Mouse (Mus musculus): ENCODE measurements around the gene Cecr2.

DNA sequence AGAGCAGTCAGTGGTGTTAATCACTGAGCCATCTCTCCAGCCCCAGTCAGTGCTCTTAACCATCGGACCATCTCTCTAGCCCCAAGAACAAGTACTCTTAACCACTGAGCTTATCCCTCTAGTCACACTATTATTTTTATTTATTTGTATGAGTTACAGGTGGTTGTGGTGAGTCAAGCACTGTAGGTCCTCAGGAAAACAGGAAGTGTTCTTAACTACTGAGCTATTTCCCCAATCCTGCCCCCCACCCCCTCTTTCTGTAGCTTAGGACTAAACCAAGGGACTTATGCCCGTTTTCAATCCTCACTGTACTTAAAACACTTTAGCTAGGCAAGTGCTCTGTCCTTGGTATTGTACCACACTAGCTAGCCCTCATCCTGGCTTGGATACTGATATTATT lies 17.2 kb downstream of the Cecr2 start:
- no peak for TF ChIP-seq POLR2A (IDR thresholded peaks at IDR 0.05; ENCODE audit: extremely low read depth, insufficient read depth, low read length)
- no peak for TF ChIP-seq CTCF (IDR thresholded peaks at IDR 0.05; ENCODE audit: extremely low read depth, insufficient read depth, low read length)

Data from cortical plate, adult 2 months (tissue).